Mouse (Mus musculus) CH12F3 (cell line): ENCODE measurements around the gene Rcbtb1.
"Not testable (repeated sequence)": the region's sequence is repeated elsewhere in the genome, so short reads cannot be mapped to it uniquely, and the experiment has no call there.

Experiments used
- in situ Hi-C: fragments of 300-500 bp; cut with MboI; formaldehyde crosslinking; loops from 2 replicates; pipeline ENCODE4 v1.14.3; 2020; ENCODE audit warnings: low sequenced_read_pairs

Gene Rcbtb1

DNA sequence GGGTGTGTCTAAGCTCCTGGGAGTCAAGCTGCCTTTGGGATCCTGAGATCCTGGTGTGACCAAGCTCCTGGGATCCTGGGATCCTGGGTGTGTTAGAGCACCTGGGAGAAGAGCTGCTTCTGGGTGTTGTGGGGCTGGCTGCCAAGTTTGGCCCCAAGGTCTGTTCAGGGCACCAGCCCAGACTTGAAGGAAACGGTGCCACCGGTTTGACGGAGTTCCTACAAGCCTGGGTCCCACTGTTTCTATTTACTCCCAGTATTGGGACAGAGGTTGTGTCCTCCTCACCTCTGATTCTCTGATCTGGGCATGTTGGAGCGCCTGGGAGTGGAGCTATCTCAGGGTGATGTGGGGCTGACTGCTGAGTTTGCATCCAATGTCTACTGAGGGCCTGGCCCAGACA lies 74.0 kb downstream of the Rcbtb1 start:
- in situ Hi-C loops, result not testable (repeated sequence)
